Mouse (Mus musculus) limb, embryonic 11.5 days (tissue): ENCODE data around the gene Dtx1. TPM values are rescaled to one million over a fixed set of nuclear protein-coding genes. Genes with fewer than 3 reads are reported as not detected.

Source experiments
- ATAC-seq: fragments of 200-750 bp; cut with Nextera tagmentation; 2 replicates; pipeline ENCODE4 v1.8.0; 2017; ENCODE audit warnings: low read depth; ENCODE audit not compliant: insufficient number of reproducible peaks, low FRiP score, low TSS enrichment
- DNase-seq: peaks from one replicate; pipeline ENCODE4 v3.0.0-alpha.2; 2015; ENCODE audit warnings: low spot score
- H3K27ac ChIP-seq: fragments of 300-500 bp; sonication (generic); replicated peaks from 2 replicates; pipeline ENCODE4 v1.5.1; 2014; ENCODE audit warnings: low read depth, mild to moderate bottlenecking, low read length
- H3K27me3 ChIP-seq: fragments of 300-500 bp; sonication (generic); 2 replicates; pipeline ENCODE4 v1.6.1; 2014; ENCODE audit warnings: mild to moderate bottlenecking, low read length, mixed read lengths; ENCODE audit not compliant: control insufficient read depth, insufficient read depth
- H3K36me3 ChIP-seq: fragments of 300-500 bp; sonication (generic); 2 replicates; pipeline ENCODE4 v1.6.1; 2014; ENCODE audit warnings: mild to moderate bottlenecking, low read length, moderate library complexity, mixed read lengths; ENCODE audit not compliant: control insufficient read depth, insufficient read depth
- H3K4me1 ChIP-seq: fragments of 300-500 bp; sonication (generic); 2 replicates; pipeline ENCODE4 v1.6.1; 2014; ENCODE audit warnings: low read length, mixed read lengths; ENCODE audit not compliant: control insufficient read depth, insufficient read depth
- H3K4me2 ChIP-seq: fragments of 300-500 bp; sonication (generic); 2 replicates; pipeline ENCODE4 v1.6.1; 2014; ENCODE audit warnings: low read depth, mild to moderate bottlenecking, moderate library complexity; ENCODE audit not compliant: severe bottlenecking
- H3K4me3 ChIP-seq: fragments of 300-500 bp; sonication (generic); 2 replicates; pipeline ENCODE4 v1.5.1; 2014; ENCODE audit warnings: low read depth, low read length
- H3K9ac ChIP-seq: fragments of 300-500 bp; sonication (generic); 2 replicates; pipeline ENCODE4 v1.6.1; 2014; ENCODE audit warnings: mild to moderate bottlenecking, low read length
- H3K9me3 ChIP-seq: fragments of 300-500 bp; sonication (generic); 2 replicates; pipeline ENCODE4 v1.6.1; 2016; ENCODE audit warnings: low read length; ENCODE audit not compliant: control insufficient read depth
- WGBS: fragments of 180-500 bp; shearing (Covaris S2); extraction: QIAGEN DNeasy Blood & Tissue Kit; methylation state at CpG from one replicate; pipeline ENCODE4 v1.1.7; 2014; 5-methylcytosine and 5-hydroxymethylcytosine counted together
- polyA plus RNA-seq: library from polyadenylated mRNA; unstranded; fragments of >200 nt; fragmentation: Nextera tagmentation; extraction: Ambion mirVana; gene quantifications from 2 replicates; pipeline ENCODE4 v1.2.1, GENCODE M21; 2014

The Dtx1 gene
- polyA plus RNA-seq, 1 experiment from 2014 or later, result 3.0 TPM

DNA sequence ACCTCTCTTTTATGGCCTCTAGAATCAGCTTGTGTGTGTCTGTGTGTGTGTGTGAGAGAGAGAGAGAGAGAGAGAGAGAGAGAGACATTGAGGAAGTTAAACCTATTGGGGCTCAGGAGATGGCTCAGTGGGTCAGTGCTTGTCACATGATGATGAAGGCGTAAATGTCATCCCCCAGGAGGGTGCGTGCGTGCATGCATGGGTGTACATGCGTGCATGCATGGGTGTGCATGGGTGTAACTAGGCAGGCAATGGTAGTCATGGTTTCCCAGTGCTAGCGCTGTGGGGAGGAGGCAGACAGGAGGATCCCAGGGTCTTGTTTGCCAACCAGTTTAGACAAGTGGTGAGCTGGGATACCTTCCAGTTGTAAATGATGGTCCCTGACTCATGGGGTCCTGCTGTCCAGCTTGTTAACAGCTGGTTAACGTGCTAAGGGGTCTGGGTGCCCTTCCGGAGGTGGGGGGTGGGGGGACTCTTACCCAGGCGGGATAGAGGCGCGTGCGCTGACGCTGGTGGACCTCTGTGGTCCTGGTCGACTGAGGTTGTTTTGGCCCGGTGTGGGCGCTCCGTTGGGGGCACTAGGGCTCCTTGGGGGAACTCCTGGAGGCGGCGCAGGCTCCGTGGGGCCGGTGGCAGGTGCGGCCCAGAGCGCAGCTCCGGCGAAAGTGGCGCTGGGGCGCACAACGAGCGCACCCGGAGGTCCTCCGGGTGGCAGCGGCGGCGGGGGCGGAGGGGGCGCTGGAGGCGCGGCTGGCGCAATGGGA lies 17.6 kb downstream of the Dtx1 start:
- peak overlapping the region; percentile 16 for H3K4me3 ChIP-seq
- H3K9ac ChIP-seq, result no peak overlapping the region
- no peaks in the 10 kb centered on the region for H3K36me3 ChIP-seq
- DNase-seq (no peak), ATAC-seq (no peak)
- no peak overlapping the region for H3K27ac ChIP-seq
- 13% methylated on average over 34 of the region's 38 CpGs for WGBS
- peak overlapping the region; percentile 34 for H3K4me2 ChIP-seq
- H3K27me3 ChIP-seq, result peaks cover 57% of the 10 kb centered on the region
- H3K9me3 ChIP-seq, result no peaks in the 10 kb centered on the region; the same call in 1 of the 2 replicates
- peaks cover 4% of the 10 kb centered on the region; the same call in 1 of the 2 replicates for H3K4me1 ChIP-seq

DNA sequence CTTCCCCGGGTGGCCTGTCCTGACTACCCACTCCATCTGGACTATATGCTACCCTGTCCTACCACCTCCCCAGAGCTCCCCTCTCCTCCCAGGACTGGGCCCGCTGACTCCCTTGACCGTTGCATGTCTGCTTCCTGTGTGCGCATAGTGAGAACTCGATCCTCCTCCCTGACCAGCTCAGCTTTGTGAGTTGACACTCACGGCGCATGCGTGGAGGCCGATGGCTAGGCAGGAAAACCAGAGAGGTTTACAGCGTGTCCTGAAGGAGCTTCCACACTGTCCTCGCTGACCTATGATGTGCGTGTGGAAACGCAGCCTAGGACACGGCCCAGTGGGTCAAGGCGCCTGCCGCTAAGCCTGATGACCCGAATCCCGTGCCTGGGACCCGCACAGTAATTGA lies 19.7 kb downstream of the Dtx1 start:
- 72% methylated on average over 19 of the region's 19 CpGs for WGBS
- H3K4me2 ChIP-seq, result no peak overlapping the region

DNA sequence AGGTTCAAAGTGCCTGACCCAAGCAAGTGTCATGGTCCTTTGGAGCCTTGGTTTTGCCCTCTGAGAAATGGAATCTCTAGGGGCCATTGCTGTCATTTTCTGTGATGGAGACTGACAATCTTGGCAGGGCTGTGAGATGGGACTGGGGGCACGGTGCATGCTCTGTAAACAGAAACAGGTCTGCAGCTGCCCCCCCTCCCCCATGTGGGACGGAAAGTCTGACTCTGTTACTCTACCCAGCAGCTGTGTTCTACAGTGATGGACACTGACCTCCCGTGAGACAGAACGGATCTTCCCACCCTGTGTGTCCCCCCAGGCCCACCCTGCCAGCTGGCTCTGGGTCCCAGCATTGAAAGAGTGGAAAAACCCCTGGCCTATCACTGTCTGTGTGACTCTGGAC lies 21.3 kb downstream of the Dtx1 start:
- Histone ChIP-seq H3K9ac (no peak overlapping the region), H3K27ac (no peak overlapping the region), H3K36me3 (no peaks in the 10 kb centered on the region), H3K4me3 (no peak overlapping the region), H3K4me2 (no peak overlapping the region), H3K27me3 (peaks cover 40% of the 10 kb centered on the region), H3K9me3 (no peaks in the 10 kb centered on the region), H3K4me1 (peaks cover 10% of the 10 kb centered on the region)
- ATAC-seq (no peak), DNase-seq (no peak)
- WGBS, result 65% methylated on average over 4 of the region's 4 CpGs

More for the DNA sequence above, 19.7 kb downstream of the Dtx1 start:
- no peaks in the 10 kb centered on the region for H3K36me3 ChIP-seq
- H3K4me1 ChIP-seq, result peaks cover 10% of the 10 kb centered on the region
- H3K4me3 ChIP-seq, result no peak overlapping the region
- H3K9ac ChIP-seq, result no peak overlapping the region
- no peak for DNase-seq
- peaks cover 49% of the 10 kb centered on the region for H3K27me3 ChIP-seq
- no peaks in the 10 kb centered on the region; the same call in 1 of the 2 replicates for H3K9me3 ChIP-seq
- H3K27ac ChIP-seq, result no peak overlapping the region
- ATAC-seq, result no peak

DNA sequence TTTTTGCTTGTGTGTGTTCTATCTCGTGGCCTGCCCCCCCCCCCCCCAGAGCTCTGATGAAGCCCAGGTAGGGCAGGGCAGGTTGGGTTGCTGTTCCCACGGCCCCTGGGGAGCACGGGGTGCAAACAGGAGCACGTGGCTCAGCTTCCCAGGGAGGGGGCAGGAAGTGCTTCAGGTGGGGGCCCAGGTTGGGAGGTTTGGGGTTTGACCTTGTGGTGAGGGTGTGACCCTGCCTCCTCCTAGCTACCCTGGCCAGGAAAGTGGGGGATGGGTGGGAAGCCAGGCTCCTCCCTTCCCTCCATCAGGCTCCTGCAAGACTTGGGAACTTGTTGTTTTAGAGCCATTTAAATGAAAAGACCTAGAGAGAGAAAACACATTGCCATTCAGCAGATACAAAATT lies 23.3 kb downstream of the Dtx1 start:
- no peak overlapping the region for H3K27ac ChIP-seq
- no peaks in the 10 kb centered on the region for H3K36me3 ChIP-seq
- ATAC-seq, result no peak
- peaks cover 26% of the 10 kb centered on the region for H3K27me3 ChIP-seq
- peaks cover 6% of the 10 kb centered on the region for H3K4me1 ChIP-seq
- H3K9ac ChIP-seq, result no peak overlapping the region
- H3K9me3 ChIP-seq, result no peaks in the 10 kb centered on the region
- no peak overlapping the region for H3K4me3 ChIP-seq
- DNase-seq, result no peak
- H3K4me2 ChIP-seq, result no peak overlapping the region
- WGBS, result 22% methylated on average over 4 of the region's 4 CpGs

DNA sequence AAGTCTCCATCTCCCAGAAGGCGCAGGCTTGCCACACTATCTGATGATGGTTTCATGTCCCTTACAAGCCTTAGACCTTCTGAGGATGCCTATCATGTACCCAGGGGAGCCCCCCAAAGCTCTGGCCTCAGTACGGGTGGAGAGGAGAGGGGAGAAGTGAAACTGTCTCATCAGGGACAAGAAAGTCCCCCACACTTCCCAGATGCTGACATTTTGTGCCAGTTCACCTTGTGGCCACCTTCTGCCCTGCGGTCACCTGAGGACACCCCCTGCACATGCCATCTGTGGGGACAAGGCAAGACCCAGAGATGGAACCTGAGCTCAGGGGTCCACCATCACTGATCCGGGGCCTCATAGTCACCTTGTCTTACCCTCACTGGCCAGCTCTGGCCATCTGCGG lies 23.8 kb downstream of the Dtx1 start:
- Histone ChIP-seq H3K4me3 (no peak overlapping the region), H3K9me3 (no peaks in the 10 kb centered on the region), H3K9ac (no peak overlapping the region), H3K27me3 (peaks cover 26% of the 10 kb centered on the region), H3K4me2 (no peak overlapping the region), H3K27ac (no peak overlapping the region), H3K4me1 (peaks cover 8% of the 10 kb centered on the region), H3K36me3 (no peaks in the 10 kb centered on the region)
- ATAC-seq, result no peak
- DNase-seq, result no peak
- WGBS, result 91% methylated on average over 5 of the region's 5 CpGs

DNA sequence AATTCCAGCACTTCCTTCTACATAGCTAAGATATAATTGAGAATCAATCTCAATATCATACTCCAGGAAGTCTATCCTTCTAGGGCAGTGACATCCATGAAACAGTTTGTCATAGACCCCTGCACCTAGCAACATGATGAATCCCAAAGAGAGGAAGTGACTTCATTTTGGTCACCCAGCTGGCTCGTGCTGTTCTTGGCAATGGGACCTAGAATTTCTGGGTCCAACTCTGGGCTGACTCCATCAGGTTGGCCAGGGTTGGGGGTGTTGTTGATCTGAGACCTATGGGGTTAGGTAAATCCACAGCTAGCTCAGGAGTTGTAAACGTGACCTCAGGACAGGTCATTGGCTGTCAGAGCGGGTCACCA lies 24.3 kb downstream of the Dtx1 start:
- no peak for ATAC-seq
- H3K9ac ChIP-seq, result no peak overlapping the region
- H3K27me3 ChIP-seq, result peaks cover 26% of the 10 kb centered on the region
- H3K9me3 ChIP-seq, result no peaks in the 10 kb centered on the region
- H3K4me2 ChIP-seq, result no peak overlapping the region
- no peaks in the 10 kb centered on the region for H3K36me3 ChIP-seq
- WGBS, result 79% methylated on average over 3 of the region's 3 CpGs
- no peak for DNase-seq
- no peak overlapping the region for H3K27ac ChIP-seq
- H3K4me3 ChIP-seq, result no peak overlapping the region
- peaks cover 12% of the 10 kb centered on the region for H3K4me1 ChIP-seq

DNA sequence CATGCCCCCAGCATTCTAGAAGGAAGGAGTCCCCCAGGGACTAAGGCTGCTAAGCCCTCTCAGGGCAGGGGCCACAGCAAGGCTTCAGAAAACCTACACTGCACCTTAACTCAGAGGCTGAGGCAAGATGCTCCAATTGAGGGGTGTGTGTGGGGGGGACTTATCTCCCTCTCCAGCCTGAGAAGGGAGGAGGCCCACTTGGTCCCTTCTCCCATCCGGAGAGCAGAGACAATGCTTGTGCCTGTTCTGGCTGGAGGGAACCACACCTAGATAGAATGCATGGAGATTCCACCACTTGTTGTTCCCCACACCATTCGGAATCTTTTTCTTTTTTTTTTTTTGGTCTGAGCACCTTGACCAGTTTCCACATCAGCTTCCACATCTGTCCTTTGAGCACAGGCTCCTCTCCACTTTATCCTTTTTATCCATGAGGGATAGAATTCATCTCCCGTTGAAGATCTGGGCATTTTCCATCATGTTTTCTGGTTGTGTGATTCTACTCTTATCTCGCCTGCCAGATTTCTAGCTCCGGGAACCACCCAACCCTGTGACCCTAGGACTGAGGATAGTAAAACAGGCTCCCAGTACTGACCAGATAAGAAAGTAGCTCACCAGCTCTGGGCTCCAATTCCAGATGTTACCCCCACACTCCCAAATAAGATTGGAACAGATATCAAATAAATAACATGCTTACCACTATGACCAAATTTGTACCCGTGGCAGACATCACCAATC lies 24.8 kb downstream of the Dtx1 start:
- Histone ChIP-seq H3K36me3 (no peaks in the 10 kb centered on the region), H3K27me3 (peaks cover 27% of the 10 kb centered on the region), H3K9me3 (no peaks in the 10 kb centered on the region), H3K4me2 (no peak overlapping the region), H3K4me3 (no peak overlapping the region), H3K9ac (no peak overlapping the region), H3K27ac (no peak overlapping the region), H3K4me1 (peaks cover 15% of the 10 kb centered on the region)
- no peak for DNase-seq
- 88% methylated on average over 6 of the region's 6 CpGs for WGBS
- no peak for ATAC-seq

DNA sequence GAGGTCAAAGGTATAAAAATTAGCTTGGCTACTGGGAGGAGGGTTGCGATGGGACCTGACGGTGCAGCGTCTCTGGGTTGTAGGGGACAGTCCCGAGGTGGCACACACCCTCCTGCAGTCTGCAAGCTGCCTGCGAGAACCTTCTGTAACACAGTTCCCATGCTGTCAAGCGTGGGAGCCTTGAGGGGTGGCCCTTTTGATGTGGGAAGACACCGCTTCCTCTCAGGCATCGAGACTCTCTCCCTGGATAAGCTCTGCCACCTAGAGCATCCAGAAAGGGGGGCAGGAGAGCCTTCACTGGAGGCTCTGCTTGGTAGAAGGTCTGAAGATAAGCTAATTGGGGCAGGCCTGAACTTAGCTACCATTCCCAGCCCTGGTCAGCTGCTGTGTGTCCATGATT lies 26.0 kb downstream of the Dtx1 start:
- peaks cover 19% of the 10 kb centered on the region for H3K4me1 ChIP-seq
- ATAC-seq, result no peak
- 79% methylated on average over 8 of the region's 8 CpGs for WGBS
- H3K4me2 ChIP-seq, result no peak overlapping the region
- no peak overlapping the region for H3K27ac ChIP-seq
- H3K4me3 ChIP-seq, result no peak overlapping the region
- no peaks in the 10 kb centered on the region for H3K36me3 ChIP-seq
- no peaks in the 10 kb centered on the region for H3K9me3 ChIP-seq
- H3K27me3 ChIP-seq, result peaks cover 31% of the 10 kb centered on the region
- no peak for DNase-seq
- H3K9ac ChIP-seq, result no peak overlapping the region
